Mouse (Mus musculus): ENCODE data around the gene Unc80.

Gene Unc80

DNA sequence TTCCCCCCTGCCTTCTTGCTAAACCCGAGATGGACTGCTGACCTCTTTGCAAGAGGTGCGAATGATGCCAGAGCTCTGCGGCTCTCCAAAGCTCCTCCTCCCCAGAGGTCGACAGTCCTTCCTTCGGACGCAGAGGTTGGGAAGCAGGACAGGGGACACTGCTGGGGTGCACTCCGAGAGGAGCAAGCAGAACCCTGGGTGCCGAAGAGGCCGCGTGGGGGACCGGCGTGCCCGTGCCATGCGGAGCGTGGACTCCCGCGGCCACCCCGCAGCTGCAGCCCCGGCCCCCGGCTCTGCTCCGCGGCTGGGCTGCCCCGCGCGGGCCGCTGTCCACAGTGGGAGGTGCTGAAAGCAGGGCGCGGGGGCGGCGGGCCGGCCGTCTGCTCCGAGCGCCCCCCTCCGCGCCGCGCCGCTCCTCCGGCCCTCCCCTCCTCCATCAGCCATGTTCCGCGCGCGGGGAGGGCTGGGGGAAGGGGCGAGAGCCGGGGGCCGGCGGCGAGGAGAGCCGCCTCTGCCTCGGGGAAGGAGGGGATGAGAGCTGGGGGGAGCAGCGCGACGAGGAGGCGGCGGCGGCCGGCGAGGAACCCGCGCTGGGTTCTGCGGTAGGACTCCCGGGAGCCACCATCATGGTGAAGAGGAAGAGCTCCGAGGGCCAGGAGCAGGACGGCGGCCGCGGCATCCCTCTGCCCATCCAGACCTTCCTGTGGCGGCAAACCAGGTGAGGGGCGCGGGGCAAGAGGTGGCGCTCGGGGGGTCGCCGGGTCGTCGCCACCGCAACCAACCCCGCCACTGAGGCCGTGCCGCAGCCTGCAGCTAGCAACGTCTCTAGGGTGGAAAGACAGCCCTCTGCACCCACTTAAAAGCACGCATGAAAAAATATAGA is at the start of gene Unc80:
Gene Unc80 (plus strand): TSS at position 547 of the 883 bp plus-strand sequence.
- in situ Hi-C loops (cut with MboI, MseI), result no loop called here

DNA sequence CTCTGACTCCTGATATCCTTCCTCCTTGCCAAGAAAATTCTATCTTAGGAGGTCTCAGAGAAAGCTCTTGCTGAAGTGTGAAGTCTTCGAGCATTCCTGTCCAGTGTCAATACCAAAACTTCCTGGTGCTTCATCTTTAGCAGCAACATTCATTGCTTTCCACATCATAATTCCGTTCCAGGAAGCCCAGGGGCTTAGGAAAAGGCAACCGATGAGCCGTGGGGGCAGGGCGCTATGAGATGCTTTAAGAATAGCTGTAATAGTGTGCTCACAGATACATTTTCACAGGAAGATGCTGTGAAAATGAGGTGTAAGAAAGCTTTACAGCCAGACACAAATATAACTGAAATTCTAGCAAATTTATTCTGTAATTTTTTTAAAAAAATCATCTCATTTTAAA is 42.1 kb upstream of the Unc80 start:
- in situ Hi-C loops (cut with MboI, MseI), result no loop called here

DNA sequence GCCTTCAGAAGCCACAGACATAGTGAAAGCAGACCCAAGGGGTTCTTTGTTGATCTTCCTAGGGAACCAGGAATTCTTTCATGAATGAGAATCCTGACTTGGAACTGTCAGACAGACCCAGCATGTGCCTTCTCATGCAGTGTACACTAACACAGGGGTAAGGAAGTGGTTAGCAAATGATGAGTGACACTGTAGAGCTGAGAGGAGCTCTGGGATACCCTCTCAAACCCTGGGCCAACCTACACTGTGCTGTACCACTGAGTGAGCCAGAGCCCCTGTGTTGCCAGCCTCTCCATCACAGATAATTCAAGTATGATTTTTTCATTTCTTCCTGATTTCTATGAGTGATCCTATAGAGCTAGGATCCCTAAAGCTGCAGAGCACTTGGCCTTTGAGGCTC is 37.2 kb upstream of the Unc80 start:
- in situ Hi-C loops (cut with MboI, MseI), result no loop called here

DNA sequence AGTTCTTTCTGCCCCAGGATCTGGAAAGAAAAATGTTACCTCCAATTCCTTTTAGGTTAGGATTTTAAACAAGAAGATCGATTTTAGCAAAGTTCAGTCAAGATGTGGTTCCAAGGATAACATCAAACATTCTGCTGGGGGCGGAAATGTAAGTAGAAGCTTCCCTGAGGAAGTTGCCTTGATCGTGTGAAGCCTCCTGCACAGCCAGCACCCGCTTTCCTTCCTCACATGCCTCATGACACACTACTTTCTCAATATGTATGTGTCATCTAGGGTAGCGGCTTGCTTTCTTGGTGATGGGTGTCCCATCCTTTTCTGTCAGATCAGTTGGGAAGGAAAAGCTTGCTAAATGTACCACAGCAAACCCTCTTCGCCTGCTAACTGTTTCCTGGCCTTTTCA is 36.7 kb upstream of the Unc80 start:
- in situ Hi-C loops (cut with MboI, MseI), result no loop called here

DNA sequence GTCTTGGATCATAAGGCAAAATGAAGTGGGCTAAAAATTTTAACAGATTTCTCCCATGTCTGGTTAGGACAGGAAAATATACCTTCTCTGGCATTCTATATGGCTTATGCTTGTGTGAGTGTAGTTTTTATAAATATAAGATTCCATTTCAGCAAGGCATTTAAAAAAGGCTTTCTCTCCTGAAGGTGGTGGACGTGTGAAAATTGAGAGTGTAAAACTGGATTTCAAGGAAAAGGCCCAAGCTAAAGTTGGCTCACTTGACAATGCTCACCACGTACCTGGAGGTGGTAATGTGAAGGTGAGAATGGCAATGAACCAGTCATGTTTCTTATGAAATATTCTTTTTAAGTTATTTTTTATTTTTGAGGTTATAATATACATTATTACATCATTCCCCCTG is 30.1 kb upstream of the Unc80 start:
- in situ Hi-C loops (cut with MboI, MseI), result no loop called here

DNA sequence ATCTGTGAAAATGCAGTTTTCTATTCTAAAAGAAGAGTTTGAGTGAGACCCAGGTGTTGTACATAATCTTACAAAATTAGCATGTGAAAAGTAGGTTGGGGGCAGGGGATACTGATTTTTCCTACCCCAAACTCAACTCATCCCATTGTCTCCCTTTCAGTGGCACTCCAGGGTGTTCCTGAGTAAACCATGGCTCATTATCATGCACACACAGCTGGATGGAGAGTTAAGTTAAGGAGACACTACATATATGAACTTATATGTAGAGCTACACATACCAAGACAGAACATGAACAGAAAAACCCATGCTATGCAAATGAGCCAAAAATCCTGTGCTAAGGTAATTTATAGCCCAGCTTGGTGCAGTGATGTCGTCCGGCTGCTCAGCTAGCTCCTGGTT is 25.2 kb upstream of the Unc80 start:
- in situ Hi-C loops (cut with MboI, MseI), result no loop called here

DNA sequence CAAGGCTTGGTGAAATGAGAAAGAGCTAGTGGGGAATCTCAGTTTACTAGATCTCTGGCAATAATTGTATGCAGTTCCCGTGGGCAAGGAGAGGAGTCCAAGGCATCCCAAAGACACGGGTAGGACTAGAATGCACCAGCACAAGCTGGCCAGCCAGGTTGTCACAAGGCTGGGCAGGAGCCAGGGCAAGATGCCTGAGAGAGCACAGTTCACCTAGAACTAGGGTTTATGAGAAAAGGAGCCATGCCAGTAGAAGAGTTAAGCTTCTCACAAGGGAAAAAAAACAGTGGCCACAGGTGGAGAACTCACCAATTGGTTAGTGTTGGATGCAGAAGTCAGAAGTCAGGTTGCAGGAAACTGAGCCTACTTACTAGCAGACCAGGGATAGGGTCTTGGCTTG is 18.7 kb upstream of the Unc80 start:
- in situ Hi-C loops (cut with MboI, MseI), result no loop called here

DNA sequence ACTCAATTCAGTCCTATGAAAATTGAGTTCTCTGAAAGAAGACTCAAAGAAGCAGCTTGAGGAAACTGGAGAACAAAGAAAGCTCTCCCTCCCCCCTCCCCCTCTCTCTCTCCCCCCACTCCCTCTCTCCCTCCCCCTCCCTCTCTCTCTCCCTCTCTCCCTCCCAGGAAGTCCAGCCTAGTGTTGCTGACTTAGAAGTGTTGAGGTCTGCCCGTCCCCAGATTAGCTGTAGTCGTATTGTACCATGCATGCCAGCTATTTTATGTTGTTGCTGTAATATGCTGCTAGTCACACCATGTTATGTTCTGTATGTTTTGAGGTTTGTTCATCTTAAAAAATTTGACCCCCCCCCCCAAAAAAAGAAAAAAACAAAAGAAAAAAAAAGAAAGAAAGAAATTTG is 11.6 kb upstream of the Unc80 start:
- in situ Hi-C loops (cut with MboI, MseI), result no loop called here

DNA sequence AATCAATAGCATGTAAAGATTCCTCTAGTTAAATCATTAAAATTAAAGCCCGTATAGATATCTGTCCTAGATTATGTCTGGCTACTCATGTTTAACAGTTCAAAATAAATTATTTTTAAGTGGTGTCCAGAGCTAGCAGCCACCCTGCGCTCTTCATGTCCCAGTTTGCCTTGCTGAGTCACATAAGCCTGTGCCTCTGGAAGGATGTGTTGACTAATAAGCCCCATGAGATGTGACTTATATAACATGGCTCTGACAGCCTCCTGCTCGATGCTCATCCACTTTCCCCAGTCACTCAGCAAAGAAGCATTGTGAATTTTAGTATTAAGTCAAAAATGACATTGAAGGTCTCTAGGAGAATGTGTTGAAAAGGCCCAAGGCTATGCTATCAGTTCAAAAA is 10.4 kb upstream of the Unc80 start:
- in situ Hi-C loops (cut with MboI, MseI), result no loop called here

DNA sequence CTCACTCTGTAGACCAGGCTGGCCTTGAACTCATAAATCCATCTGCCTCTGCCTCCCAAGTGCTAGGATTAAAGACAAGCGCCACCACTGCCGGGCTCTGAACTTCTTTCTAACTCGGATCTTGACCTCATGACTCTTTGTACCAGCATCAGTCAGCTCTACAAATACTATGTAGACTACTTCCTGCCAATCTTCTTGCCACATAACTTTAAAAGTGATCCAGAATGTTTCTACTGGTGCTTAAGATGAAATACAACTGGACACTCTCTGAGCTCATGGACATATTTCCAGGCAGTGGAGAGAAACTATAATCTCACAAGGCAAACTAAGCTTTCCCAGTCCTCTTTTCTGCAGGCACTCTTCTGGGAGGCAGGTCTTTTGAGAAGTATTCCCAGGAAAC is 8.8 kb upstream of the Unc80 start:
- in situ Hi-C loops (cut with MboI, MseI), result no loop called here

DNA sequence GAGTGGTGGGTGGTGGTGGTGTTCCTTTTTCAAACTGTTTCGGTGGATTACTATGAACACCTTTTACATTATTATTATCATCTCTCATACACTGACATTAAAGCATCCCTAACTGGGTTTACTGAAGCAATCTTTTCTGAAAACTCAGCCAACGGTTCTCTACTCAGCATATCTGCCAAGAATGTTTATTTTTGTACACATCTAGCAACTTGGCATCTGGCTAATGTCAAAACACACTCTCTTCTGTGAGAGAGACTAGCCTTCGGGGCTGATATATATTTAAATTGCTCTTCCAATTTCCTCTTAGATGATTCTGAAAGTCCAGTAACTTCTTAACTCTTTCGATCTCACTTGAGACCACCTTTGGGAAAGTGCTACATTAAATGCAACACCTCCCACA is 7.3 kb upstream of the Unc80 start:
- in situ Hi-C loops (cut with MboI, MseI), result no loop called here

DNA sequence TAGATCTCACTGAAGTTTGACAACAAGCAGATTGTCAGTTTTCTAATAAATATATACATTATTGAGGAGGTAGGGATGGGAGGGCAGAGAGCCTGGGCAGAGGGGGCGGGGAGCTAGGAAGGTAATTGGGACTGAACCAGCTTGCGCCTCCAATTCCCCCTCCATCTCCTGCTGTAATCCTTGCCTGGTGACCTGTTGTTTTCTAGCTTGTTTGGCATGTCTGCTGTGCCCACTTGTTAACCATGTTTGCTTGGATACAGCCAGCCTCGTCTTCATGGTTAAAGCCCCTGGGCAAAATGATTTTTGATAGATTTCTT is 495 bp downstream of the Unc80 start:
- in situ Hi-C loops (cut with MboI, MseI), result no loop called here

DNA sequence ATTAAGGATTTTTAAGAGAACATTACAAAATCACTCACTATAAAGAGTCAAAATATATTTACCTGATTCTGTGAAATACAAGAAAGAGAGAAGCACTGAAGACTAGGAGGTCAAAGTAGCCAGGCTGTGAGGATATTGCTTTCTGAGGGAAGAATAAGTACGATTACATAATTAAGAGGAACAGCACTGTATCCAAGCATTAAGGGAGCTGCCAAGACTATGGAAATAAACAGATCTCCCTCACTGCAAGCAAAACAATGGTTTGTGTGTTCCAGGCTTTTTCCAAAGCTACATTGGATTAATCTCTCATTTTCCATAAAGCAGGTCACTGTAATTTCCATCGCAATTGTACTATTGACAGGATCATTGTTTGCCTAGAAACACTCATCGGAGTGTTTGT is 14.6 kb downstream of the Unc80 start:
- in situ Hi-C loops (cut with MboI, MseI), result no loop called here

DNA sequence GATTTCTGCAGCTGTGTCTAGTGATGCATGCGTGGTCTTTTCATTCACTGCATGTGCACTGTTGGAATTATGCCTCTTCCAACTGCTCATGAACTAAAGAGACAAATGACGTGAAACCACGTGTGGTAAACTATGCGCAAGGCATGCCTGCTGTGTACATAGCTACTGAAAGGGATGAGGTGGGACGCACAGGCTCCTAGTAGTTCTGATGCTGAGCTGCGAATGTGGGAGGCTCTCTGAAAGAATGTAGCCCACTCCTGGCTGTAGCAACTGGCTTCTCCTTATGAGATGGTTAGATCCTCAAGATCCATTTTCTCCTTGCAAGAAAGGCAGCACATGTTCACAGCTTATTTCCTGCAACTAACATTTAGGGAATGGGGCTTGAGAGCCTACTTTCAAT is 24.9 kb downstream of the Unc80 start:
- in situ Hi-C loops (cut with MboI, MseI), result no loop called here

DNA sequence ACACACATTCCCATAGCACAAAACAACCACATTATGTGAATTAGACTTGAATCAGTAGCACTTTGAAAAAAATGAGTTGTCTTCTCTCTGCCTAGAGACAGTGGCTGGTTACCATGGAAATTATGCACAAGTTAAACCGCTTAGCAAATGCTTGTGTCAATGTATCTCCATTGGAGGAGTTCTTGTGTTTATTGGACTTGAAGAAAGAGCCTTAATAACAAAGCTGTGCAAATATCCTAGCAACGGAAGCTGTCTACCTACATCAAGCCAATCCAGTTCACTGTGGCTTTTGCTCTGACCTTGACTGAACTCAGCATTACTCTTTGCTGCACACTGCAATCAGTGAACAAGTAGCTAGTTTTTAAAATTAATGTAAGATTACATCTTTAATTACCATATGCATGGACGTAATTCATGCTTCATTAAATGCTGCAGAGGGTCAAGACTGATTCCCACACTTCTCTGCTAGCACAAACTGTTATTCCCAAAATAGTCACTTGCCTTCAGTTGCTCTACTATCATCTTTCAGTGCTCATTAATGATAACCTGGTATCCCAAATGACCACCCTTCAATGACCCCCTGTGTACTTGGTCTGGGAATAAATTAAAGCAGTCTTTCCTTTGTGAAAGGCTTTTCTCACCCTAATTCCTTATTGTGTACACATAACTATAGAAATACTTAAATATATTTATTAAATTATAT is 27.3 kb downstream of the Unc80 start:
- in situ Hi-C loops (cut with MboI, MseI), result no loop called here

DNA sequence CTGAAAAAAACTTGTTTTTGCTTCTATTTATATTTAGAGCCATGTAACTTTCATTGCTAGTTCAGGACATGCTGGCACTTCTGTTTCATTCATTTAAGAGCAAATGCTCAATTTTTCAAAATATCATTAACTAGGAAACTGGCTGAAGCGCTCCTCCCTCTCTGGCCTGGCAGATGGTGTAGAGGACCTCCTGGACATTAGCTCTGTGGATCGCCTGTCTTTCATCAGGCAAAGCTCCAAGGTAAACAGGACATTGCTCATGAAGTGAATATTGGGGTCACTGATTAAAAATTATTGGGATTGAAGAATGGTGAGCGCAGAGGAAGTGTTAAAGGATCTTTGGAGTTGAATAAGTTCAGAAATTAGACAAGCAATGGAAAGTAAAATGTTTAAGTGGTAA is 82.6 kb downstream of the Unc80 start:
- in situ Hi-C loops (cut with MboI, MseI), result no loop called here

DNA sequence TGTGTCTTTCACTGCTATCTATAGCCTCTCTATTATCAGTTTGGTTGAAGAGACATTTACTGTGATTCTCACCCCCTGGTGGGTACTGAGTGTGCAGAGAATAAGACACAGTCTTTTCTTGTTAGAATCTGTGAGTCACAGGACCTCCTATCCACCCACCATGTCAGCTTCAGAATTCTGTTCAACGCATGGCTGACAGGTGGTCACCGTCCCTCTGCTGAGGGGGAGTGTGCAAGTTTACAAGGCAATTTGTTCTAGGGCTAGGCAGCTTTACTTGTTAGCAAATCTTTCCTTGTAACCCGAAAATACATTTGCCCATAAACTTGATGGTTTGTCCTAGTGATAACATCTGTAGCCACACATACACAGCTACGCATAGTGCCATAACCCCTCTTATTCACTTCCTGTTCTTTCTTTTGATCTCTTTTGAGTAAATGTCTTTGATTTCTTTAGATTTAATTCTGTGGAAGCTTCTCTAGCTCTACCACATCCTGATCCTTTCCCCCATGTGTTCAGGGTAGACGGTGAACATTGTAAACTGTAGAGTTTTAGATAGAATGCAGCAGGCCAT is 84.3 kb downstream of the Unc80 start:
- in situ Hi-C loops (cut with MboI, MseI), result no loop called here

DNA sequence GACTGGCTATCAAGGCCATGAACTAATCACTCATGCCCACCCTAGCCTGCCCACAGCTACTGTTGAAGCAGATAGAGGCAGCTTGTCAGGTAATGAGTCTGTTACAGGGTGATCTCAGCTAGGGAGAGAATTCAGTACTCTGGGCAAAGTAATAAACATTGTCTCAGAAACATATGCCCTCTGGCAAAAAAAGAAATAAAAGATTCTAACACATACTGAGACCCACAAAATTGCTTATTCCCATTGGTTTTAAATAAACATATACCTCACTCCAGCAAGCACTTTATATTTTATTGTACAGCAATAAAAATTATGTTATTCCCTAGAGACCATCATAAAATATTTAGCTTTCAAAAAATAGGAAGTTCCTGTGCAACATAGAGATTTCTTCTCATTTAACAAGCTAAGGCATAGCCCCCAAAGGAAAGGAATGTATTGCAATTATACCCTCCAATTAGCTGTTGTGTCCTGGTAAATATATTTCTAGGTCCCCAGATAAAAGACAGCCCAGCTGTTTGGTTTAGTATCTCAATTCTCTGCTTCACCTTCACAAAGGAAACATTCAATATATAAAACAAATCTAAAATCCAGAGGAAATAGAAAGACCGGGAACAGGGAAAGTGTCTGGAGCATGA is 93.6 kb downstream of the Unc80 start:
- in situ Hi-C loops (cut with MboI, MseI), result no loop called here

DNA sequence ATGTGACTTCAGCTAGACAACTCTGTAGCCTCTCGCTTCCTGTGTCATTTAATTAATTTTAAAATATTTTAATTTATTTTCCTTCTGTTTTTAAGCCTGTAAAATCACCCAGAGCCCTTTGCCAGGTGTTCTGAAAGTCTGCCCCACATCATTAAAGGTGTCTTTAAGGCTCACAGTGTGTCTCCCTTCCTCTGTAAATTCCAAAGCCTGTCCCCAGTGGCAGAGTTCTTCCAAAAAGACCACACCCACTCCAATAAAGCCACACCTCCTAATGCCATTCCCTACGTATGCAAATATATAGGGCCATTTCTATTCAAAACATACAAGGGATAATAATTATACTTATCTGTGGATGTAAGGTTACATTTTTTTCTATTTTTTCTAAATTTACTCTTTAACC is 94.2 kb downstream of the Unc80 start:
- in situ Hi-C loops (cut with MboI, MseI), result no loop called here

DNA sequence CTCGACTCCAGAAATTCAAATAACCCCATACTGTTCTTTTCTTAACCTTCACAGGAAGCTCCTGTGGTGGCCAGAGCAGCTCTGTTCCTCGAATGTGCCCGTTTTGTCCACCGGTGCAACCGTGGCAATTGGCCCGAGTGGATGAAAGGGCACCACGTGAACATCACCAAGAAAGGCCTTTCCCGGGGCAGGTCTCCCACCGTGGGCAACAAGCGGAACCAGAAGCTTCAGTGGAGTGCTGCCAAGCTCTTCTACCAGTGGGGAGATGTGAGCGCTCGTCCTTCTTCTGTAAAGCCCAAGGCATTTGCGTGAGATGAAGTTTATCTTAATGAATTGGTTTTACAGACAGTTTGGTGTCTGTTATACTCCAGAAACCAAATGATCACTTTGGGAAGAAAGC is 101.6 kb downstream of the Unc80 start:
- in situ Hi-C loops (cut with MboI, MseI), result no loop called here

DNA sequence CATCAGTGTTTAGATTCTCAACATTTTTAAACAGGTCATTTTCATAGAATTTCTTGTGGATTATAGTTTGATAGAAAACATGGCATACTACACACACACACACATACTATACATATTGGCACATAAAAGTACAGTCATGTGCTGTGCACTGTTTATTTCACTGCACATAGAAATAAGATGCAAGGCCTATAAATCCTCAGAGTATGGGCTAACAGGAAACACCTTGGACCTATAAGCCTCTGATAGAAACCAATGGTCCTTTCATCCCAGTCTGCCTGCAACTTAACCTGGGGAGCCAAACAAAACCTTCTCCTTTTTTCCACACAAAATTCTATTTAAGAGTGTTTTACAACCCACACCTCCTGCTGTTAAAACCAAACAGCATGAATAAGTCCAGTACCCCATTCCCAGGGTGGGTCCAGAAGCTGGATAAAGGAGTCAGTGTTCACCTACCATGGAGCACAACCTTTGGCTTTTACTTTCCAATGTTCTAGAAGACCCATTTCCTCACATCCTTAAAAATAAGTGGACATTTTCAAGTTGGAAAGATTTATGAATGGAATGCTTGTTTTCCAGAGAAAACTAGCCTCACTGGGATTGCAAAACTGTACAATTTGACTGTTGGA is 129.1 kb downstream of the Unc80 start:
- in situ Hi-C loops (cut with MboI, MseI), result no loop called here

DNA sequence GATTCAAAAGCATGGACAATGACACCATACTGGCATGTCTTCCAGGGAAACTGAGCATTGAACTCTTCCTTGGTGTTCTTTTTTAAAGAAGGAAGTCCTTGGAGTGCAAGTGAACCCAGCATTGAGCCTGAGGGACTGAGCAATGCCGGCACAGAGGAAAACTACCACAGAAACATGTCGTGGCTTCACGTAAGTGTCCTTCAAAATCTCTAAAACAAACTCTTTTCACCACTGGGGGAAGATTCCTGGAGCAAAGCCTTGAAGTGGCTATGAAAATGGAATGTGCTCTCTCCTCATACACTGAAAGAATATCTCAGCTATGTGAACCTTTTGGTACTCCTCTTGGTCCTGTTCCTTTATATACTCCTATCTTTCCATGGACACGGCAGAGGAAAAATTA is 140.1 kb downstream of the Unc80 start:
- in situ Hi-C loops (cut with MboI, MseI), result loop anchor here in 1 of 2 experiments (10.0 kb wide), 1 partner anchor 1246 kb away; no protein-coding TSS in a partner anchor

All from T-helper 17 cell (primary cell).